Mouse (Mus musculus) layer of hippocampus, postnatal 25 days (tissue): ENCODE measurements around the gene Ptpn14. TPM values are rescaled to one million over a fixed set of nuclear protein-coding genes. Genes with fewer than 3 reads are reported as not detected.

Source experiments
- DNase-seq, 2 experiments: peaks; one replicate each; pipeline ENCODE4 v3.0.0; 2022; ENCODE audit warnings: mixed read lengths in 2 of 2, low spot score in 1 of 2; ENCODE audit errors: extremely low spot score in 1 of 2
- total RNA-seq, 2 experiments: library from RNA; stranded (reverse); gene quantifications; 2 replicates each; pipeline ENCODE4 v1.2.3; 2021

Ptpn14 gene
- total RNA-seq, 2 experiments from 2014 or later, result 11.8 to 13.9 TPM

GRCm38 (mm10) chr1:189860112-189860941 is 132.3 kb downstream of the Ptpn14 start:
- no peak for DNase-seq

GRCm38 (mm10) chr1:189860942-189861315 is 132.9 kb downstream of the Ptpn14 start:
- DNase-seq, result no peak

GRCm38 (mm10) chr1:189863727-189864126 is 135.7 kb downstream of the Ptpn14 start:
- no peak for DNase-seq

GRCm38 (mm10) chr1:189864301-189864700 is 136.2 kb downstream of the Ptpn14 start:
- no peak for DNase-seq

- DNase-seq, result no peak
Measured at GRCm38 (mm10) chr1:189864846-189865560, 136.9 kb downstream of the Ptpn14 start.

GRCm38 (mm10) chr1:189866621-189867020 is 138.6 kb downstream of the Ptpn14 start:
- no peak for DNase-seq

GRCm38 (mm10) chr1:189867034-189867433 is 139.0 kb downstream of the Ptpn14 start:
- DNase-seq, result no peak

- no peak for DNase-seq
Measured at GRCm38 (mm10) chr1:189867497-189867896, 139.4 kb downstream of the Ptpn14 start.

GRCm38 (mm10) chr1:189868036-189868435 is 140.0 kb downstream of the Ptpn14 start:
- DNase-seq, result no peak

- DNase-seq, result no peak
Measured at GRCm38 (mm10) chr1:189869651-189870270, 141.7 kb downstream of the Ptpn14 start.

- no peak for DNase-seq
Measured at GRCm38 (mm10) chr1:189870539-189870938, 142.5 kb downstream of the Ptpn14 start.

- no peak for DNase-seq
Measured at GRCm38 (mm10) chr1:189871625-189872024, 143.6 kb downstream of the Ptpn14 start.

GRCm38 (mm10) chr1:189872050-189872449 is 144.0 kb downstream of the Ptpn14 start:
- no peak for DNase-seq

- no peak for DNase-seq
Measured at GRCm38 (mm10) chr1:189873591-189873990, 145.5 kb downstream of the Ptpn14 start.

- no peak for DNase-seq
Measured at GRCm38 (mm10) chr1:189875439-189875861, 147.4 kb downstream of the Ptpn14 start.

GRCm38 (mm10) chr1:189876162-189876561 is 148.1 kb downstream of the Ptpn14 start:
- DNase-seq, result no peak

- DNase-seq, result no peak
Measured at GRCm38 (mm10) chr1:189879212-189879611, 151.1 kb downstream of the Ptpn14 start.

- no peak for DNase-seq
Measured at GRCm38 (mm10) chr1:189879965-189880364, 151.9 kb downstream of the Ptpn14 start.

GRCm38 (mm10) chr1:189880745-189881144 is 152.7 kb downstream of the Ptpn14 start:
- no peak for DNase-seq

- DNase-seq, result peak in 1 of 2 experiments; percentile 61
Measured at GRCm38 (mm10) chr1:189882886-189883285, 154.8 kb downstream of the Ptpn14 start.

GRCm38 (mm10) chr1:189883531-189884170 is 155.6 kb downstream of the Ptpn14 start:
- peak in 1 of 2 experiments; percentile 51 for DNase-seq
